Mouse (Mus musculus) mammary gland, adult 2 months (tissue): Measurements from ENCODE around the gene Slco3a1. TPM values are rescaled to one million over a fixed set of nuclear protein-coding genes. Genes with fewer than 3 reads are reported as not detected.

Experiments used
- polyA plus RNA-seq: library from polyadenylated mRNA; depleted of rRNA; stranded (reverse); fragments of >200 nt; gene quantifications from 2 replicates; pipeline ENCODE4 v1.2.3, GENCODE M21; 2012; ENCODE audit warnings: low replicate concordance; rRNA removed

Slco3a1 gene
- 31.2 and 41.0 TPM in 2 replicates for polyA plus RNA-seq

DNA sequence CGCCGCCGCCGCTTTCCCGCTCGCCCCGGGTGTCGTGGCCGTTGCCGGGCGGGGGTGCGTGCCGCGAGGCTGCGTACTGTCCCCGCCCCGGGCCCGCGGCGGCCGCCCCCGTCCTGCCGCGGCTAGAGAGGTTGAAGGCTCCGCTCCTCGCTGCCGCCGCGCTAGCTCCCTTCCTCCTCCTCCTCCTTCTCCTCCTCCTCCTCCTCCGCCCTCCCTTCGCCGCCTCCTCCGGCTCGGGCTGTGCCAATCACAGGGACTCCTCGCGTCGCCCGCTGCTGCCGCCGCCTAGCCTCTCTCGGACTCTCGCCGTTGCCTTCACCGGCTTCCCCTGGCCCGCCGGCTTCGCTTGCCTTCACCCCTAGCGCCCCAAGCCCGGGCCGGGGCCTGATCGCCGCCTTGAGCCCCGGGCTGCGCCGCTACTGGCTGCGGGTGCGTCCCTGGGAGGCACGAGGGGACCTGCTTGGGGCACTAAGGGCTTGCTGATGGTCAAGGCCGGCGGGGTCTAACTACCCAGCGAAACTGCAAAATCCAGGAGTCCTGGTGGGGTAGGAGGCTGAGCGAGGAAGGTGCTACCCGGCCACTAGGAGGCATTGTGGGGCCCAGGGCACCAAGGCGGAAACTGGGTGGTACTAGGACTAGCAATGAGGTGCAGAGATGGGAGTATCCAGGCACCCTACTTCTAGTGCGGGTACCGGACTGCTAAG, at the start of gene Slco3a1:
Gene Slco3a1, minus strand, starts transcription at position 173 of the 704 bp plus-strand sequence.

